Mouse (Mus musculus) midbrain, postnatal 0 days (tissue): ENCODE data around the gene B4galnt3. TPM values are rescaled to one million over a fixed set of nuclear protein-coding genes. Genes with fewer than 3 reads are reported as not detected.

Experiments used
- ATAC-seq: fragments of 200-750 bp; cut with Nextera tagmentation; 2 replicates; pipeline ENCODE4 v1.8.0; 2017; ENCODE audit warnings: moderate number of reproducible peaks, mild to moderate bottlenecking, moderate TSS enrichment, moderate library complexity; ENCODE audit not compliant: low FRiP score
- DNase-seq: peaks from one replicate; pipeline ENCODE4 v3.0.0-alpha.2; 2015; ENCODE audit warnings: low spot score
- H3K27ac ChIP-seq: fragments of 300-500 bp; sonication (generic); 2 replicates; pipeline ENCODE4 v1.5.1; 2014; ENCODE audit warnings: low read depth, mild to moderate bottlenecking, low read length, mixed read lengths
- H3K27me3 ChIP-seq: fragments of 300-500 bp; sonication (generic); 2 replicates; pipeline ENCODE4 v1.6.1; 2014; ENCODE audit warnings: low read length, control low read depth, mixed read lengths; ENCODE audit not compliant: insufficient read depth
- H3K36me3 ChIP-seq: fragments of 300-500 bp; sonication (generic); 2 replicates; pipeline ENCODE4 v1.6.1; 2014; ENCODE audit warnings: low read length, control low read depth, mixed read lengths; ENCODE audit not compliant: insufficient read depth
- H3K4me1 ChIP-seq: fragments of 300-500 bp; sonication (generic); 2 replicates; pipeline ENCODE4 v1.6.1; 2014; ENCODE audit warnings: mild to moderate bottlenecking, control low read depth, antibody characterized with exemption, low read length, mixed read lengths; ENCODE audit not compliant: insufficient read depth
- H3K4me2 ChIP-seq: fragments of 300-500 bp; sonication (generic); 2 replicates; pipeline ENCODE4 v1.6.1; 2014; ENCODE audit warnings: low read depth, mild to moderate bottlenecking, low read length, mixed read lengths; ENCODE audit not compliant: poor library complexity, severe bottlenecking
- H3K4me3 ChIP-seq: fragments of 300-500 bp; sonication (generic); 2 replicates; pipeline ENCODE4 v1.5.1; 2014; ENCODE audit warnings: low read depth, mild to moderate bottlenecking, low read length, moderate library complexity
- H3K9ac ChIP-seq: fragments of 300-500 bp; sonication (generic); replicated peaks from 2 replicates; pipeline ENCODE4 v1.6.1; 2014; ENCODE audit warnings: mild to moderate bottlenecking, low read length, moderate library complexity, mixed read lengths; ENCODE audit not compliant: poor library complexity, severe bottlenecking
- H3K9me3 ChIP-seq: fragments of 300-500 bp; sonication (generic); 2 replicates; pipeline ENCODE4 v1.6.1; 2016; ENCODE audit warnings: low read length, control low read depth
- CTCF ChIP-seq: IDR thresholded peaks from 2 replicates; pipeline ENCODE4 v1.5.1; 2016; ENCODE audit warnings: antibody characterized with exemption, mild to moderate bottlenecking
- WGBS: fragments of 180-500 bp; shearing (Covaris S2); extraction: QIAGEN DNeasy Blood & Tissue Kit; methylation state at CpG from one replicate; pipeline ENCODE4 v1.1.7; 2014; 5-methylcytosine and 5-hydroxymethylcytosine counted together
- polyA plus RNA-seq: library from polyadenylated mRNA; unstranded; fragments of >200 nt; fragmentation: Nextera tagmentation; extraction: Ambion mirVana; gene quantifications from 2 replicates; pipeline ENCODE4 v1.2.1, GENCODE M21; 2015
- total RNA-seq: library from RNA; depleted of rRNA; stranded (reverse); fragments of >200 nt; gene quantifications from 2 replicates; pipeline ENCODE4 v1.2.3, GENCODE M21; 2014; rRNA removed

Gene B4galnt3
- total and polyA plus RNA-seq, 2 experiments from 2014 or later: 0.16 to 0.82 TPM

- ATAC-seq: no peak
- TF ChIP-seq CTCF: no peak
- Histone ChIP-seq H3K9ac (no peak overlapping the region), H3K27ac (no peak overlapping the region), H3K9me3 (no peaks in the 10 kb centered on the region), H3K36me3 (no peaks in the 10 kb centered on the region), H3K27me3 (no peaks in the 10 kb centered on the region), H3K4me2 (no peak overlapping the region), H3K4me3 (no peak overlapping the region), H3K4me1 (no peaks in the 10 kb centered on the region)
- no peak for DNase-seq
- WGBS: 80% methylated on average over 4 of the region's 4 CpGs
Measured at GRCm38 (mm10) chr6:120164765-120165164, 129.6 kb downstream of the B4galnt3 start.

DNA sequence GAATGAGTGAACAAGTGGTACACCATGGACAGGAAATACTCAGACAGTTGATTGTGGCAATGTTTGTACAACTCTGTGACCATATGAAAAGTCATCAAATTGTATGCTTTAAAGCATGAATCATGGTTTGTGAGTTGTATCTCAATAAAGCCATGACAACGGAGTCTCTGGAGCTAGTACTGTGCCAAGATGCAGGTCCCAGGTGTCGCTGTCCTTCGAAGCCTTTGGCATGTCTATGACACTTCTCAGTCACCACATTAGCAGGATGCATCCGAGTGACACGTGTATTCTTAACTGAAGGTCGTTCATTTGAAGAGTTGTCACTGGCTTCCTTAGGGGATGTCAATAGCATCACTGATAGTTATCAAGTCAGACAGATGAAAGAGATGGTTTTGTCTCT lies 131.4 kb downstream of the B4galnt3 start:
- no peaks in the 10 kb centered on the region for H3K36me3 ChIP-seq
- H3K4me2 ChIP-seq: no peak overlapping the region
- no peak overlapping the region for H3K9ac ChIP-seq
- WGBS: 74% methylated on average over 6 of the region's 6 CpGs
- no peak for TF ChIP-seq CTCF
- no peak for ATAC-seq
- no peak overlapping the region for H3K4me3 ChIP-seq
- H3K9me3 ChIP-seq: no peaks in the 10 kb centered on the region
- DNase-seq: no peak
- H3K27ac ChIP-seq: no peak overlapping the region
- H3K27me3 ChIP-seq: no peaks in the 10 kb centered on the region
- H3K4me1 ChIP-seq: no peaks in the 10 kb centered on the region

- ATAC-seq (peak; percentile 54; the same call in 1 of the 2 replicates), DNase-seq (peak; percentile 84)
- Histone ChIP-seq H3K36me3 (no peaks in the 10 kb centered on the region), H3K4me3 (no peak overlapping the region), H3K27me3 (no peaks in the 10 kb centered on the region), H3K27ac (no peak overlapping the region), H3K4me1 (no peaks in the 10 kb centered on the region), H3K9me3 (no peaks in the 10 kb centered on the region), H3K4me2 (no peak overlapping the region), H3K9ac (no peak overlapping the region)
- 46% methylated on average over 9 of the region's 9 CpGs for WGBS
- no peak for TF ChIP-seq CTCF
Measured at GRCm38 (mm10) chr6:120159133-120159901, 135.0 kb downstream of the B4galnt3 start.

DNA sequence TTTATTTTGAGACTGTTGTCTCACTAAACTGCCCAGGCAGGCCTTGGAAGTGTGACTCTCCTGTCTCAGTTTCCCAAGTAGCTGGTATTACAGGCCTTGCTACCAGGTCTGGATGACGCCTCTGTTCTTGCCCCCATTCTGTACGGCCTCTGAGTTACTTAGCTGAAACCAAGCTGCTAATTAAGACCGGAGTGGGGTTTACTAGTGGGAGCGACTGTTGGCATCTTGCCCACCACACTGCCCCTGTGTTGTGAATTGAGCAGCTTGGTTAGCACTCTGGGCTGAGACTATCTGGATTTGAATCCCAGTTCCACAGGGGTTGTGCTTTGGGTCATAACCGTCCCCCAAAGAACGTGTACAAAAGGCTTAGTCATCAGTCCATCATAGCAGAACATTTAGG lies 136.9 kb downstream of the B4galnt3 start:
- no peak overlapping the region for H3K27ac ChIP-seq

DNA sequence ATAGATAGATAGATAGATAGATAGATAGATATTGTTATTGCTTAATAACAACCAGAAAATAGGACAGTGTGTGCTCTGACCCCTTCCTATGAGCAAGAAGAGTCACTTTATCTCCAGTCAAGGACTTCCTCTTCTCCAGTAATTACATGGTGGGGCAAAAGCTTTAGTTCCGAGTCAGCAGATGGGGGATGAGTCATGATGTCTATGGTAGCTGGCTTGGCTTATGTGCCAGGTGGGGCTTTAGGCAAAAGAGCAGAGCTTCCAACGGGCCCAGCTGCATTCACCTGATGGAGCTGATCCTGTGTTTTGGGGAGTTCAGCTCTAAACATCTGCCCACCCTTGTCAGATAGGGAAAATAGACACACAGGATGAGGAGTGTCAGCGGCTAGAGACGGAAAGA lies 138.8 kb downstream of the B4galnt3 start:
- WGBS: 88% methylated on average over 4 of the region's 4 CpGs
- no peak overlapping the region for H3K4me2 ChIP-seq
- H3K36me3 ChIP-seq: no peaks in the 10 kb centered on the region
- DNase-seq: no peak
- no peak overlapping the region for H3K27ac ChIP-seq
- no peaks in the 10 kb centered on the region for H3K4me1 ChIP-seq
- no peak for ATAC-seq
- no peak for TF ChIP-seq CTCF
- no peak overlapping the region for H3K4me3 ChIP-seq
- no peaks in the 10 kb centered on the region for H3K27me3 ChIP-seq
- no peak overlapping the region for H3K9ac ChIP-seq
- no peaks in the 10 kb centered on the region for H3K9me3 ChIP-seq

More for the DNA sequence above, 136.9 kb downstream of the B4galnt3 start:
- H3K9ac ChIP-seq: no peak overlapping the region
- DNase-seq: peak; percentile 19
- 56% methylated on average over 6 of the region's 6 CpGs for WGBS
- H3K4me3 ChIP-seq: no peak overlapping the region
- ATAC-seq: no peak
- no peak overlapping the region for H3K4me2 ChIP-seq
- no peaks in the 10 kb centered on the region for H3K36me3 ChIP-seq
- H3K4me1 ChIP-seq: no peaks in the 10 kb centered on the region
- H3K9me3 ChIP-seq: no peaks in the 10 kb centered on the region
- no peaks in the 10 kb centered on the region for H3K27me3 ChIP-seq
- no peak for TF ChIP-seq CTCF

DNA sequence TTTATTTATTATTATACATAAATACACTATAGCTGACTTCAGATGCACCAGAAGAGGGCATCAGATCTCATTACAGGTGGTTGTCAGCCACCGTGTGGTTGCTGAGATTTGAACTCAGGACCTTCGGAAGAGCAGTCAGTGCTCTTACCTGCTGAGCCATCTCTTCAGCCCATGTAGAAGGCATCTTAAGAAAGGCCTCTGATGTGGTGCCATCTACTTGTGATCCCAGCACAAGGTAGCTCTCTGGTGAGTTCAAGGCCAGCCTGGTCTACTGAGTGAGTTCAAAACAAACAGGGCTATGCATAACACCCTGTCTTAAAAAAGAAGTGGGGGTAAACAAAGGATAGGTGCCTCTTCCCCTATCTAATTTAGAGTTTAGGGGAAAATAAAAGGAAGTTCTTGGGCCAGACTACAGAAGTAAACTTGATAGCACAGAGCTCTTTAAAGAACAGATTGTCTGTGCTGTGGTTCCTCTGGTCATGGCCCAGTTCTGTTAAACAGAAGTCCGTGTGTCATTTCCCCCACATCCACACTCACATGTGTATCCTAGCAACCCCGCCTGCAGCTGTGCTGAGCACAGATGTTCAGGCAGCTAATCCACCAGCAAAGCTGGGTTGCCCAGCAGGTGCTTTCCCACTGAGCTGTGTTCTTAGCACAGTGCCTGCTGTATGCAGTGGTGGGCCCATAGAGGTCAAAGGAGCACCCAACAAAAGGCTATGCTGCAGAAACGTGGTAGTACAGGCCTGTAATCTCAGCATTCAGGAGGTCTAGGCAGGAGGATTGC lies 139.6 kb downstream of the B4galnt3 start:
- no peaks in the 10 kb centered on the region for H3K4me1 ChIP-seq
- H3K4me3 ChIP-seq: no peak overlapping the region
- 0 out of 2 replicates have a peak, but pooled peaks have one; percentile 31 for ATAC-seq
- no peak overlapping the region for H3K27ac ChIP-seq
- TF ChIP-seq CTCF: no peak
- DNase-seq: peak; percentile 52
- 56% methylated on average over 5 of the region's 5 CpGs for WGBS
- no peak overlapping the region for H3K4me2 ChIP-seq
- H3K9me3 ChIP-seq: no peaks in the 10 kb centered on the region
- H3K27me3 ChIP-seq: no peaks in the 10 kb centered on the region
- no peaks in the 10 kb centered on the region for H3K36me3 ChIP-seq
- no peak overlapping the region for H3K9ac ChIP-seq

Other genes starting within 250 kb of the B4galnt3 start
- not detected in 2 replicates for gene Ninj2, start 201.2 kb downstream of the B4galnt3 start, total RNA-seq
- not detected in 2 replicates for gene Ninj2, start 201.2 kb downstream of the B4galnt3 start, polyA plus RNA-seq
- gene D330020A13Rik, start 195 bp downstream of the B4galnt3 start, total RNA-seq: not detected in 2 replicates
- gene D330020A13Rik, start 195 bp downstream of the B4galnt3 start, polyA plus RNA-seq: 0.20 TPM in 1 of 2 replicates, not detected in the other
- gene Kdm5a, start 69.6 kb upstream of the B4galnt3 start, total RNA-seq: 14.0 and 28.0 TPM in 2 replicates
- gene Kdm5a, start 69.6 kb upstream of the B4galnt3 start, polyA plus RNA-seq: 18.3 and 21.7 TPM in 2 replicates
- gene Ccdc77, start 69.8 kb upstream of the B4galnt3 start, total RNA-seq: 5.9 and 10.7 TPM in 2 replicates
- gene Ccdc77, start 69.8 kb upstream of the B4galnt3 start, polyA plus RNA-seq: 6.4 and 6.7 TPM in 2 replicates
- 2.1 and 4.9 TPM in 2 replicates for gene Il17ra, start 168.7 kb upstream of the B4galnt3 start, total RNA-seq
- gene Il17ra, start 168.7 kb upstream of the B4galnt3 start, polyA plus RNA-seq: 2.0 and 2.3 TPM in 2 replicates
- gene Tmem121b, start 199.2 kb upstream of the B4galnt3 start, total RNA-seq: 27.2 and 30.5 TPM in 2 replicates
- 2.5 and 2.7 TPM in 2 replicates for gene Tmem121b, start 199.2 kb upstream of the B4galnt3 start, polyA plus RNA-seq
- 35.2 and 39.3 TPM in 2 replicates for gene Hdhd5, start 236.8 kb upstream of the B4galnt3 start, total RNA-seq
- gene Hdhd5, start 236.8 kb upstream of the B4galnt3 start, polyA plus RNA-seq: 14.0 and 16.6 TPM in 2 replicates